Mouse (Mus musculus): Measurements from ENCODE around the gene Pitpnb.
A peak's percentile ranks its signal among the peaks of the same experiment; 100 is the strongest.

The Pitpnb gene

GRCm38 (mm10) chr5:111344721-111345400 lies 14.3 kb downstream of the Pitpnb start:
- no peak for DNase-seq (ENCODE audit: extremely low spot score)

GRCm38 (mm10) chr5:111356811-111357617 lies 26.5 kb downstream of the Pitpnb start:
- no peak for DNase-seq (ENCODE audit: extremely low spot score)

- DNase-seq (ENCODE audit: extremely low spot score) = no peak
These were observed 30.0 kb downstream of the Pitpnb start for GRCm38 (mm10) chr5:111360546-111360945.

- DNase-seq (ENCODE audit: extremely low spot score) = no peak
These were observed 30.5 kb downstream of the Pitpnb start for GRCm38 (mm10) chr5:111361058-111361457.

GRCm38 (mm10) chr5:111361846-111362245 lies 31.3 kb downstream of the Pitpnb start:
- DNase-seq (ENCODE audit: extremely low spot score) = no peak

- DNase-seq (ENCODE audit: extremely low spot score) = no peak
These were observed 33.0 kb downstream of the Pitpnb start for GRCm38 (mm10) chr5:111363446-111364062.

- peak; percentile 56 for DNase-seq (ENCODE audit: extremely low spot score)
These were observed 34.0 kb downstream of the Pitpnb start for GRCm38 (mm10) chr5:111364533-111364932.

GRCm38 (mm10) chr5:111366140-111366539 lies 35.6 kb downstream of the Pitpnb start:
- no peak for DNase-seq (ENCODE audit: extremely low spot score)

- DNase-seq (ENCODE audit: extremely low spot score) = no peak
These were observed 37.5 kb downstream of the Pitpnb start for GRCm38 (mm10) chr5:111367937-111368517.

- DNase-seq (ENCODE audit: extremely low spot score) = no peak
These were observed 38.0 kb downstream of the Pitpnb start for GRCm38 (mm10) chr5:111368576-111368975.

GRCm38 (mm10) chr5:111375616-111376015 lies 45.1 kb downstream of the Pitpnb start:
- no peak for DNase-seq (ENCODE audit: extremely low spot score)

GRCm38 (mm10) chr5:111376276-111377020 lies 45.9 kb downstream of the Pitpnb start:
- DNase-seq (ENCODE audit: extremely low spot score) = no peak

- no peak for DNase-seq (ENCODE audit: extremely low spot score)
These were observed 47.8 kb downstream of the Pitpnb start for GRCm38 (mm10) chr5:111378126-111378993.

GRCm38 (mm10) chr5:111383335-111383734 lies 52.8 kb downstream of the Pitpnb start:
- no peak for DNase-seq (ENCODE audit: extremely low spot score)

GRCm38 (mm10) chr5:111390911-111391310 lies 60.3 kb downstream of the Pitpnb start:
- no peak for DNase-seq (ENCODE audit: extremely low spot score)

GRCm38 (mm10) chr5:111391485-111391884 lies 60.9 kb downstream of the Pitpnb start:
- DNase-seq (ENCODE audit: extremely low spot score) = no peak

GRCm38 (mm10) chr5:111393346-111394197 lies 63.0 kb downstream of the Pitpnb start:
- DNase-seq (ENCODE audit: extremely low spot score) = peak; percentile 80

GRCm38 (mm10) chr5:111394198-111395053 lies 63.9 kb downstream of the Pitpnb start:
- no peak for DNase-seq (ENCODE audit: extremely low spot score)

- DNase-seq (ENCODE audit: extremely low spot score) = no peak
These were observed 65.2 kb downstream of the Pitpnb start for GRCm38 (mm10) chr5:111395771-111396170.

Measured in embryo, embryonic 9.5 days (tissue).